Mouse (Mus musculus) Patski (cell line): Measurements from ENCODE around the gene Gm13212. TPM values are rescaled to one million over a fixed set of nuclear protein-coding genes. Genes with fewer than 3 reads are reported as not detected.
"Not testable (repeated sequence)": the region's sequence is repeated elsewhere in the genome, so short reads cannot be mapped to it uniquely, and the experiment has no call there.

Source experiments
- ATAC-seq: fragments of 100-300 bp; one replicate; pipeline ENCODE4 v1.8.0; 2021
- CTCF ChIA-PET: fragments of 350-600 bp; sonication (Branson Sonifier 250); formaldehyde crosslinking; loops from one replicate; lab custom pipeline; 2022; ENCODE audit warnings: inconsistent platforms; lab: Charles Lee
- POLR2A ChIA-PET: fragments of 350-600 bp; sonication (Branson Sonifier 250); formaldehyde crosslinking; loops from one replicate; lab custom pipeline; 2022; ENCODE audit warnings: antibody characterized with exemption, inconsistent platforms; lab: Charles Lee
- DNase-seq: peaks from one replicate; pipeline ENCODE4 v3.0.0-alpha.2; 2011; ENCODE audit warnings: low read depth, low spot score
- H3K27me3 ChIP-seq: fragments of 371-371 bp; one replicate; pipeline ENCODE4 v1.5.1; 2021
- CTCF ChIP-seq: fragments of 100-300 bp; IDR thresholded peaks from one replicate; pipeline ENCODE4 v1.5.1; 2021
- in situ Hi-C: fragments of 300-500 bp; cut with MboI; formaldehyde crosslinking; loops from 3 replicates; pipeline ENCODE4 v1.11.1; 2018; ENCODE audit warnings: low pct_unique_long_range_greater_than_20kb, mixed read lengths
- polyA plus RNA-seq: library from polyadenylated mRNA; unstranded; gene quantifications from one replicate; pipeline ENCODE4 v1.2.3, GENCODE M21; 2021

The Gm13212 gene
- not detected for polyA plus RNA-seq

DNA sequence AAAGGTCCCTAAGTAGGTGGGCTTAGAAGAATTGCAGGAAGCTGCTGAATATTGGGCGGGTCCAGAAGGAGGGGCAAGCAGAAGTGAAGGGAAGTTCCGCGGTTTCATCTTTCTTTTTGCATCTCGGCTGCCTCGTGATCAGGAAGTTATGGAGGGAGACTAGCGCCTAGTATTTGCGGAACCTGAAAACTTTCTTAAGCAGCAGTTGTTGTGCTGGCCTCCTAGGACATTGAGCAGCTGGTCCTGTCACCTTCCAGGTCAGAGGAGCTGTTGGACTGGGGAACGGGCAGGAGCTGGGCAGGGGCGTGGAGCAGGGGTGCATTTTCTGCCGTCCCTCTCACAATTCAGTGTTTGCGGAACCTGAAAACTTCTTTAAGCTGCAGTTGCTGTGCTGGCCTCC lies at the start of gene Gm13212:
TSS of gene Gm13212 (plus strand) at position 89 of the 400 bp plus-strand sequence.
- H3K27me3 ChIP-seq, DNase-seq, ATAC-seq, POLR2A ChIA-PET, CTCF ChIA-PET, in situ Hi-C loops: not testable (repeated sequence)

- CTCF ChIA-PET, ATAC-seq, POLR2A ChIA-PET, H3K27me3 ChIP-seq, DNase-seq: not testable (repeated sequence)
- in situ Hi-C loops, result loop anchor here (25.0 kb wide), 1 partner anchor 1793 kb away; no protein-coding TSS in a partner anchor
These were observed 41.1 kb upstream of the Gm13212 start for GRCm38 (mm10) chr4:145543861-145544260.

DNA sequence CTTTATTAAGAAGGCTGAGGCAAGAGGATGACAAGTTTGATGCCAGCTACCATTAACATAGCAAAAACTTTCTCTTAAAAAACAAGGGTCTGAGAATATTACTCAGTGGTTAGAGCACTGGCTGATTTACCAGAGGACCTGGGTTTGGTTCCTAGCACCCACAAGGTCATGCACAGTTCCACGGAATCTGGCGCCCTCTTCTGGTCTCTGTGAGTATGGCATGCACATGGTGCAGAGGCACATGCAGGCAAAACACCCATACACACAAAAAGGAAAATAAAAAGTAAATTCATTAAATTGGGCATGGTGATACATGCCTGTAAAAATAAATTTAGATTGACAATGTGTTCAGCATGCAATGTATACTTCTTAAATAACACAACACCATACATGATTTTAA lies 39.9 kb upstream of the Gm13212 start:
- CTCF ChIA-PET, ATAC-seq, DNase-seq, H3K27me3 ChIP-seq, POLR2A ChIA-PET: not testable (repeated sequence)
- in situ Hi-C loops, result loop anchor here (25.0 kb wide), 1 partner anchor 1792 kb away; no protein-coding TSS in a partner anchor

DNA sequence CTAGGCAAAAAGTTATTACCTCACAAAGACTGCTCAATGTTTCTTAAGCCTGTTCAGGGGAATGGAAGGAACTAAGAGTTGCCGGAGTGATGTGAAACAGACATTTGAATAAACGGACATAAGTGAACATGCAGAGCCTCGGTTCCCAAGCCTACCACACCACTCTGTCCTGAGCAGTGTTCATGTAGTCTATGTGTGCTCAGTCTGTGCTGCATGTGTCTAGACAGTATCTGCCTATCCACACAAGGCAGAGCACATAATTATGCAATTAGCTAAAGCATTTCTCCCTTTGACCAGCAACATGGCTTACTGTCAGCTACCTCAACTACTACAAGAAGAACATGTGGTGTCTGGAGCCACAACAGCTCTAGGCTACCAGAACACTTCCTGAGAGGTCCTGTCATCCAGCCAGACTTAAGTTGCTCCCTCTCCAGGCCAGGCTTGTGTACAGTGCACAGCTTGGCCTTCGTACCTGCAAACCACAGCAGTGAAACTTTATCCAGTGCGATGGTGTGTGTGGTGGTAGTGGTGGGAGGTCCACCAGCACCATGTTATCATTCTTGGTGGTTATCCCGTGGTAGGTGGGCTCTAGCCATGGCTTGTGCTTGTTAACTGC lies 39.1 kb upstream of the Gm13212 start:
- ATAC-seq, result peak; percentile 39
- in situ Hi-C loops, result loop anchor here (25.0 kb wide), 1 partner anchor 1791 kb away; no protein-coding TSS in a partner anchor
- H3K27me3 ChIP-seq, CTCF ChIA-PET, DNase-seq, POLR2A ChIA-PET: not testable (repeated sequence)

DNA sequence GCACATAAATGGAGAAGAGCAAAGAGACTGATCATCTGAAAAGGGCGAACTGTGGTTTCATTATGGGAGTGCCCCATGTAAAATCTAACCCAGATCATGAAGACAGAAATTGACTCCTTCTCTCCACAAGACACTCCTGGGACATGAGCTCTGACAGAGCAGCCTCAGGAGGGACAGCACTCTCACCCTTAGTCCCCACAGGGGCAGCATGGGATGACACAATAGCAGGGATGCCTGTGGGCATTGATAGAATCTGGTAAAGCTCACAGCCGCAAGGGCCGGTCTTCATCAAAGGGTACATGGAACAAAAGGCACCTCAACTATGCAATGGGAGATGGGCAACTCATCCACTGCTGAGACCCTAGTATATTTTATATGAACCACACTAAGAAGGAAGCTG lies 38.5 kb upstream of the Gm13212 start:
- CTCF ChIA-PET, DNase-seq, POLR2A ChIA-PET, H3K27me3 ChIP-seq: not testable (repeated sequence)
- in situ Hi-C loops, result loop anchor here (25.0 kb wide), 1 partner anchor 1791 kb away; no protein-coding TSS in a partner anchor
- peak; percentile 31 for ATAC-seq

- no peak for ATAC-seq
- POLR2A ChIA-PET, result no interaction called here
- no peak for DNase-seq
- in situ Hi-C loops, result loop anchor here (5.0 to 10.0 kb wide), 2 partner anchors 122 to 1961 kb away; no protein-coding TSS in a partner anchor
- H3K27me3 ChIP-seq, result no peaks in the 10 kb centered on the region
- no peak for TF ChIP-seq CTCF
- CTCF ChIA-PET, result no interaction called here
These were observed 28.3 kb upstream of the Gm13212 start for GRCm38 (mm10) chr4:145556680-145557079.

- CTCF ChIA-PET, result no interaction called here
- in situ Hi-C loops, result loop anchor here (5.0 to 10.0 kb wide), 2 partner anchors 125 to 1958 kb away; no protein-coding TSS in a partner anchor
- POLR2A ChIA-PET, result no interaction called here
- DNase-seq (no peak), ATAC-seq (no peak)
- H3K27me3 ChIP-seq, result no peaks in the 10 kb centered on the region
- TF ChIP-seq CTCF, result no peak
These were observed 25.4 kb upstream of the Gm13212 start for GRCm38 (mm10) chr4:145559505-145560099.

DNA sequence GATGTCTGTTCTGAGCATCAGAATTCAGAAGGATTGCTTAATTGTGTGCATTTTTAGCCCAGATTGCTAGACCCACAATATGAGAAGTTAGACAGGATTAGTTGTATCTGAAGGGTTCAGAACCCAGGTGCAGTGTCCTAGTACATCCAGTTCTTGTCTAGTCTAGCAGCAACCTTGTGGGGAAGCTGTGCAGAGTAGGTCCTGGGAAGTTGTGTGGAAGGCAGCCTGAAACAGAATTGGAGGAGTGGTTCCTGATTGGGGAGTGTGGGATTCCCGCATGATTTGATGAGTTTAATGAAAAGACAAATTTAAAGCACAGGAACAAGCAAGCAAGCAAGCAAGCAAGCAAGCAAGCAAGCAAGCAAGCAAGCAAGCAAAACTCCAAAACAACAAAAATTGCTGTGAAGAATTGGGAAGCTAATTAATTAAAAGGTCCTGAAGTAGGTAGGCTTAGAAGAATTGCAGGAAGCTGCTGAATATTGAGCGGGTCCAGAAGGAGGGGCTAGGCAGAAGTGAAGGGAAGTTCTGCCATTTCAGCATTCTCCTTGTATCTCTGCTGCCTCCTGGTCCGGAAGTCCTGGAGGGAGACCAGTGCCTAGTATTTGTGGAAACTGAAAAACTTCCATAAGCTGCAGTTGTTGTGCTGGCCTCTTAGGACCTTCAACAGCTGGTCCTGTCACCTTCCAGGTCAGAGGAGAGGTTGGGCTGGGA lies 20.7 kb upstream of the Gm13212 start:
- CTCF ChIA-PET, result no interaction called here
- DNase-seq, result no peak
- no peak for TF ChIP-seq CTCF
- no peak for ATAC-seq
- H3K27me3 ChIP-seq, result no peaks in the 10 kb centered on the region
- POLR2A ChIA-PET, result no interaction called here
- in situ Hi-C loops, result no loop called here

DNA sequence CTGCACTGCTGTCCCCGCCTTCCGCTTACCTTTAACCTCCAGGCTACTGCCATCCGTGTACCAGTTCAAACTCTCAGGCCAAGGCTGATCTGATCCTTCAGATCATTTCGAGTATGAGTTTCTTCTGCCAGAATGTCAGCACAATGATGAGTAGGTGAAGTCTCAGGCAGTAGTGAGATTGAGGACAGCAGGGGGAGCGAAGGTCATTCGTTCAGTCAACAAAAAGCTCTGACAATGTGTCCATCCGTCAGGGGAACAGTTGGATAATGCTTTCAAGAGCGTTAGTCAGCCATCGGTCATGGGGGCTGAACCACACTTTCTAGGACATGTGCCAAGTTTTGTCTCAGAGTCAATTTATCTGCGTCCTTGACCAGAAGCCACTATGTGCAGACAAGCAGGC lies 14.5 kb upstream of the Gm13212 start:
- POLR2A ChIA-PET, ATAC-seq, CTCF ChIA-PET, H3K27me3 ChIP-seq, in situ Hi-C loops, DNase-seq: not testable (repeated sequence)

DNA sequence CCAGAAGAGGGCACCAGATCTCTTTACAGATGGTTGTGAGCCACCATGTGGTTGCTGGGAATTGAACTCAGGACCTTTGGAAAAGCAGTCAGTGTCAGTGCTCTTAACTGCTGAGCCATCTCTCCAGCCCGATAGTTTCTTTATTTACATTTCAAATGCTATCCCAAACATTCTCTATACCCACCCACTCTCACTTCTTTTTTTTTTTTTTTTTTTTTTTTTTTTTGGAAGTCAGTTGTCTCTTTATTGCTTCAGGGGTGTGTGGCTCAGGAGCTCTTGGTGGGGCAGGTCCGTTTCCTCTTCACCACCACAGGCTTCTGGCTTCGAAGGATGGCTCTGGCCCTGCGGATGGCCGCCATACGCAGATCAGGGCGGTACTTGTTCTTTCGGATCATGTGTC lies 8.3 kb upstream of the Gm13212 start:
- ATAC-seq, H3K27me3 ChIP-seq, in situ Hi-C loops, POLR2A ChIA-PET, CTCF ChIA-PET, DNase-seq: not testable (repeated sequence)

DNA sequence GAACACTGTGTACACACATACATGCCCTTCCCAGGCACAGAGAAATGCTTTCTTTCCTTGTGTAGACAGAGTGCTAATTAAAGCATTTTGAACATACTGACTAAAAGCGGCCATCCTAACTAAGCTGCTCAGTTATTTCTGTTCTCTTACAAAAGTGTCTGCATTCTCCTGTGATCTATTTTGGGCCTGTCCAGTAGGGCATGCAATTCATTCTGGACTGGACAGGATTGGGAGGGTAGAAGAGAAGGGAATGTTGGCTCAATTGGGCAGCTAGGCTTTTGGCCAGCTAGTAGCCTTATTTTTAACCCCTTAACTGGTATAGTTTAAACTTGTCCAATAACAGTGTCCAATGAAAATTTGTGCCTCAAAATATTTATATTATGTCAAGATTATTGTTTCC lies 4.6 kb upstream of the Gm13212 start:
- ATAC-seq, POLR2A ChIA-PET, H3K27me3 ChIP-seq, DNase-seq, CTCF ChIA-PET: not testable (repeated sequence)
- in situ Hi-C loops, result loop anchor here (5.0 kb wide), 1 partner anchor 173 kb away; no protein-coding TSS in a partner anchor

DNA sequence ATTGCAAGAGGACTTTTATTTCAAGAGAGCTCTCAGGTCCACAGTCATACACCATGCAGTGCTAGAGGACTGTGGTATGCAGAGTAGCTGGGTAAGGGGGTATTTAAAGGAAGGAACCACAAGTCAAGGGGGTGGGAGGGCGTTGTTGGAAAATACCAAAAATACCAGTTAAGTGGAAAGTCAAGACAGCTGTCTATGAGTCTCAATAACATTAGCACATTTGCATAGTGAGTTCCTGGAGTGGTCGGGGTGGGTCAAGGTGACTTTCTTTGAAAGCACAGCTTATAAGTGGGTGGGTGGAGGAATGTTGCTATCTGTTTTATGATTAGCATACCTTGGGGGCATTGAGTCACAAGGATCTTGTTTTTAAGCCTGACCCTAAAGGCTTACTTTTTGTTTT lies 1.1 kb downstream of the Gm13212 start:
- CTCF ChIA-PET, POLR2A ChIA-PET, in situ Hi-C loops, H3K27me3 ChIP-seq, DNase-seq: not testable (repeated sequence)
- peak; percentile 54 for ATAC-seq

DNA sequence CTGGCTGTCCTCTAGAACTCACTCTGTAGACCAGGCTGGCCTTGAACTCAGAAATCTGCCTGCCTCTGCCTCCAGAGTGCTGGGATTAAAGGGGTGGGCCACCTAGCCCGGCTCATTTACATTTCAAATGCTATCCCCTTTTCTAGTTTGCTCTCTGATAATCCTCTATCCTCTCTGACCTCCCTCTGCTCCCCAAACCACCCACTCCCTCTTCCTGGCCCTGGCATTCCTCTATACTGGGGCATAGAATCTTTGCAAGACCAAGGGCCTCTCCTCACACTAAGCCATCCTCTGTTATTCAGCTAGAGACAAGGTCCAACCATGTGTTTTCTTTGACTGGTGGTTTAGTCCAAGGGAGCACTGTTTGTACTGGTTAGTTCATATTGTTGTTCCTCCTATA lies 9.2 kb downstream of the Gm13212 start:
- ATAC-seq, CTCF ChIA-PET, POLR2A ChIA-PET, in situ Hi-C loops, H3K27me3 ChIP-seq, DNase-seq: not testable (repeated sequence)

- in situ Hi-C loops, DNase-seq, ATAC-seq, H3K27me3 ChIP-seq, CTCF ChIA-PET, POLR2A ChIA-PET: not testable (repeated sequence)
These were observed 9.8 kb downstream of the Gm13212 start for GRCm38 (mm10) chr4:145594798-145595197.
